Mouse (Mus musculus) heart, embryonic 15.5 days (tissue): ENCODE results near the gene Fopnl. TPM values are rescaled to one million over a fixed set of nuclear protein-coding genes. Genes with fewer than 3 reads are reported as not detected.

ENCODE experiments used
- ATAC-seq: fragments of 200-750 bp; cut with Nextera tagmentation; replicated peaks from 2 replicates; pipeline ENCODE4 v1.8.0; 2017; ENCODE audit warnings: low read depth, moderate TSS enrichment; ENCODE audit not compliant: insufficient number of reproducible peaks, insufficient read depth, low FRiP score
- H3K27ac ChIP-seq: fragments of 300-500 bp; sonication (generic); 2 replicates; pipeline ENCODE4 v1.5.1; 2015; ENCODE audit warnings: mild to moderate bottlenecking, inconsistent platforms
- H3K27me3 ChIP-seq: fragments of 300-500 bp; sonication (generic); 2 replicates; pipeline ENCODE4 v1.6.1; 2015; ENCODE audit warnings: inconsistent platforms
- H3K36me3 ChIP-seq: fragments of 300-500 bp; sonication (generic); 2 replicates; pipeline ENCODE4 v1.6.1; 2015; ENCODE audit warnings: mild to moderate bottlenecking, inconsistent platforms
- H3K4me1 ChIP-seq: fragments of 300-500 bp; sonication (generic); replicated peaks from 2 replicates; pipeline ENCODE4 v1.6.1; 2015; ENCODE audit warnings: inconsistent platforms
- H3K4me2 ChIP-seq: fragments of 300-500 bp; sonication (generic); 2 replicates; pipeline ENCODE4 v1.6.1; 2015; ENCODE audit warnings: inconsistent platforms, mild to moderate bottlenecking, moderate library complexity
- H3K4me3 ChIP-seq: fragments of 300-500 bp; sonication (generic); 2 replicates; pipeline ENCODE4 v1.5.1; 2015; ENCODE audit warnings: mild to moderate bottlenecking, inconsistent platforms
- H3K9ac ChIP-seq: fragments of 300-500 bp; sonication (generic); 2 replicates; pipeline ENCODE4 v1.6.1; 2015; ENCODE audit warnings: mild to moderate bottlenecking, inconsistent platforms
- H3K9me3 ChIP-seq: fragments of 300-500 bp; sonication (generic); replicated peaks from 2 replicates; pipeline ENCODE4 v1.6.1; 2016; ENCODE audit warnings: inconsistent platforms
- WGBS: fragments of 180-500 bp; shearing (Covaris S2); methylation state at CpG from one replicate; pipeline ENCODE4 v1.1.7; 2015; ENCODE audit warnings: mixed read lengths; 5-methylcytosine and 5-hydroxymethylcytosine counted together
- polyA plus RNA-seq: library from polyadenylated mRNA; unstranded; fragments of >200 nt; fragmentation: Nextera tagmentation; extraction: Ambion mirVana; gene quantifications from 2 replicates; pipeline ENCODE4 v1.2.1, GENCODE M21; 2015

Fopnl gene
- polyA plus RNA-seq, 1 experiment from 2014 or later, result 107 TPM

DNA sequence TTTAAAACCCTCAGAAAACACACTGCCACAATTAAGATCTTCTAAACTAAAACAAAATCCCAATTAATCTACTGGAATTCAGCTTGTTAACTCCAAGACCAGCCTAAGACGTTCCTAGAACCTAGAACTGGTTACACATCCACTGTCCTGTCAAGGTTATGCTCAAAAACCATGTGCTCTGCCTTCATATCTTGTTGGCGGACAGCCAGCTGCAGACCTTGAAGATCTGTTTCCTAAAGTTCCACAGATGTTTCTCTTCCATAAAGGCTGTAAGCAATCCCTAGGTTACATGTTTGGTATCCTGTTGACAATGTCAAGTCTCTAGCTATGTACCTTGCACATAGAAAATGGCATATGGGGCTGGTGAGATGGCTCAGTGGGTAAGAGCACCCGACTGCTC is 12.4 kb downstream of the Fopnl start:
- Histone ChIP-seq H3K27me3 (no peaks in the 10 kb centered on the region), H3K4me2 (no peak overlapping the region), H3K36me3 (peaks cover 37% of the 10 kb centered on the region), H3K4me3 (no peak overlapping the region), H3K27ac (no peak overlapping the region), H3K9me3 (no peaks in the 10 kb centered on the region), H3K4me1 (no peaks in the 10 kb centered on the region; the same call in 1 of the 2 replicates), H3K9ac (no peak overlapping the region)
- WGBS, result 66% methylated on average over 3 of the region's 3 CpGs
- ATAC-seq, result no peak

DNA sequence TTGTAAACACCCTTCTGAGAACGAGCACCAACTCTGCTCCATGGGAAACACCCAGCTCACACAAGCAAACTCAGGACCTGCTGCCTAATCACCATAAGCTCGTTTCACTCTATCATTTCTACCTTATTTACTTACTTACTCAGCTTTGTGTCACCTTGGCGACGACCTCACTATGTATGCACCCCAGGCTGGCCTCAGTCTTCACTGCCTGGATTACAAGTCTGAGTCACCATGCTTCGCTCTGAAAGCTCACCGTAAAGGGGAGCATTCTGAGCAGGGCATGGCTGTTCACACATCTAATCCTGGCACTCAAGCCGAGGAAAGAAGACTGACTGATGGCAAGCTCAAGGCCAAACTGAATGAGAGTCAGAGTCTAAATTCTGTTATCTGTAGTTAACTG is 13.5 kb downstream of the Fopnl start:
- 58% methylated on average over 7 of the region's 7 CpGs for WGBS
- H3K9me3 ChIP-seq, result no peaks in the 10 kb centered on the region
- no peak overlapping the region for H3K27ac ChIP-seq
- no peaks in the 10 kb centered on the region for H3K27me3 ChIP-seq
- H3K4me1 ChIP-seq, result no peaks in the 10 kb centered on the region; the same call in 1 of the 2 replicates
- H3K9ac ChIP-seq, result no peak overlapping the region
- H3K4me2 ChIP-seq, result no peak overlapping the region
- peaks cover 42% of the 10 kb centered on the region for H3K36me3 ChIP-seq
- ATAC-seq, result no peak
- H3K4me3 ChIP-seq, result no peak overlapping the region

DNA sequence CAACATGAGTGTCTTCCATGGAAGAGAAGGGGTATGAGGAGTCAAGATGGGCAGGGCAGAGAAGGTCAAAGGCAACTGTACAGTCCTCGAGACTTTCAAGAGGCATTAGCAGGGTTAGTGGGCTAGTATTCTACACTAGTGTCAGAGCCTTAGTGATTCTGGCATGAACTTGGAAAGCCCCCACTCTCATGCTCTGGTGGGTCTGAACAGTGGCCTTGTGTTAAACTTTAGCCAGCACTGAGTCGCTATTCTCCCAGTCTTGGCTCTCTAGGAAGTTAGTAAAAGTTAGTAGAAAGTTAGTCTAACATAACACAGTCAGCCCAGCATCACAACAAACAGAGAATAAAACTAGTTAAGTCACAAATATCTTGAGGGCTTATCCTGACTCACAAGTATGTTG is 14.1 kb downstream of the Fopnl start:
- 88% methylated on average over 2 of the region's 2 CpGs for WGBS
- Histone ChIP-seq H3K36me3 (peaks cover 41% of the 10 kb centered on the region), H3K4me1 (peaks cover 3% of the 10 kb centered on the region; the same call in 1 of the 2 replicates), H3K9ac (no peak overlapping the region), H3K9me3 (no peaks in the 10 kb centered on the region), H3K27ac (no peak overlapping the region), H3K4me3 (no peak overlapping the region), H3K27me3 (no peaks in the 10 kb centered on the region), H3K4me2 (no peak overlapping the region)
- no peak for ATAC-seq

DNA sequence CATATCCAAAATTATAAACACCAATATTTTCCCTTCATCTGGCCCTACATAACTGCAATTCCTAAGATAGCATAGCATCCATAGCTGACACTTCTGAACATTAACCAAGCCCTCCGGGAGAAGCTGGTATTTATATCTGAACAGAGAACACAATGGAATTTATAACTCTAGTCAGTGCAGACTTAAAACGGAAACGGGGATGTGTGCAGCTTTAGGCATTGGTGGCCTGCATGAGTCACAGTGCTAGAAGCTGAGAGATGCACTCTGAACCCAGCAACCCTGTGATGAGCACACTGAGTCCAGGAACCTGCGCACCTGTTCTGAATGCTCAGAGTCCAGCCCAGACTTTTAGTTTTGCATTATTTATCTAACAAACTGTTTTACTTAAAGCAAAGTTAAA is 18.7 kb downstream of the Fopnl start:
- Histone ChIP-seq H3K27ac (no peak overlapping the region), H3K27me3 (peaks cover 20% of the 10 kb centered on the region), H3K4me1 (peaks cover 3% of the 10 kb centered on the region; the same call in 1 of the 2 replicates), H3K36me3 (peaks cover 26% of the 10 kb centered on the region), H3K9me3 (no peaks in the 10 kb centered on the region), H3K4me2 (no peak overlapping the region), H3K4me3 (no peak overlapping the region), H3K9ac (no peak overlapping the region)
- ATAC-seq, result no peak
- 66% methylated on average over 4 of the region's 4 CpGs for WGBS

DNA sequence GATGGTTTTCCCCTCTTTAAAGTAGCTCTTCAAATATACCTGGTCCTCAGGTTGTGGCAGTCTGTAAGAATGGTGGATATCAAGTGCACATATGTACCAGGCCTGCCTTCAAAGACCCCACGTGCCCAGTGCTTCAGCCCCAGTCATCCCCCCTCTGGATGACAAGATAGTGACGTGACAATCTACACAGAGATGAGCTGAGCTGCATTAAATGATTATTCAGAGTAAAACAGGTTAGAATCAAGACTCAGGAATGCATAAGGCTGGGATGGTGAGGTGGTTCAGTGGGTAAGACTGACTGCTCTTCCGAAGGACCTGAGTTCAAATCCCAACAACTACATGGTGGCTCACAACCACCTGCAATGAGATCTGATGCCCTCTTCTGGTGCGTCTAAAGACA is 19.5 kb downstream of the Fopnl start:
- no peak overlapping the region for H3K27ac ChIP-seq
- no peaks in the 10 kb centered on the region for H3K9me3 ChIP-seq
- peaks cover 8% of the 10 kb centered on the region for H3K4me1 ChIP-seq
- ATAC-seq, result no peak
- peaks cover 27% of the 10 kb centered on the region for H3K27me3 ChIP-seq
- 86% methylated on average over 4 of the region's 4 CpGs for WGBS
- peaks cover 22% of the 10 kb centered on the region for H3K36me3 ChIP-seq
- H3K9ac ChIP-seq, result no peak overlapping the region
- no peak overlapping the region for H3K4me2 ChIP-seq
- H3K4me3 ChIP-seq, result no peak overlapping the region

DNA sequence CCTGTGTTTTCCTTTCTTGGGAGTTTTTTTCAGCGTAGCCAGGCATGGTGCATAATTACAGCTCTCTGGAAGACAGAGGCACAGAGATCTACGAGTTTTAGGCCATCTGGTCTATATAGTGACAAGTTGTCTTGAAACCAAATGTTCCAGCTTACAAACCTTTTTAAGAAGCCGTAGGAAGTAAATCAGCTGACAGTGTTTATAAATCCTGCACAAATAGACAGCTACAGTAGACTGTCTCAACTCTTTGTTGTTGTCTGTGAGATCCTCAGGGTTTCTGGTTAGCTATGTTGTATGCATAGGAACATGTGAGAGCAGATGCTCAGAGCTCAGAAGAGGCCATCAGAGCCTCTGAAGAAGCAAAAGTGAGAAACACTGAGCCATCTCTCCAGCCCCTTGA is 20.1 kb downstream of the Fopnl start:
- Histone ChIP-seq H3K4me2 (no peak overlapping the region), H3K27me3 (peaks cover 33% of the 10 kb centered on the region), H3K27ac (no peak overlapping the region), H3K4me3 (no peak overlapping the region), H3K36me3 (peaks cover 22% of the 10 kb centered on the region), H3K9me3 (no peaks in the 10 kb centered on the region), H3K4me1 (peaks cover 14% of the 10 kb centered on the region), H3K9ac (no peak overlapping the region)
- no peak for ATAC-seq
- WGBS, result 74% methylated on average over 3 of the region's 3 CpGs

DNA sequence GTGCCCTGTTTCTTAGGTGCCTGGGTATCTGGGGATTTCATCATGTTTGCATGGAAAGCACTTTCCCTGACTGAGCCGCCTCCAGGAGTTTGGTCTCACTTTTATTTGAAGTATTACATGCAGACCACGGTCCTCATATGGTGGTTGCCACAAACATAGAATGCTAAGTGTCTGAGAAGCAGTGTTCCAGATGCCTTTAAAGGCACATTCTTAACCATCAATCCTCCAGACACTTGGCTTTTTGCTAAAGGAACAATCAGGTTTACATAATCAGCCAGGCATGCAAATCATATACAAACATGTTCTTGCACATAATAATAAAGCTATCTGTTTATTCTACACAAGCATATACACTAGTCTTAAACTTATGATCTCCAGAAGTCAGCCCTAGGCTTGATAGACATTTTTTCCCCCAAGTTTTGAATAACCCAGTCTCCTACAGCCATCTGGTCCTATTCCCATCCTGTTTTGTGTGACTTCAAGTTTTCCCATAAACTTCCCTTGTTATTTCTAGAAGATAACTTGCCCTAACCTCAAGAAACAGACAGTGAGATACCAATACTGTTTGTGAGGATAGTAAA is 20.6 kb downstream of the Fopnl start:
- WGBS, result 80% methylated on average over 2 of the region's 2 CpGs
- peaks cover 19% of the 10 kb centered on the region for H3K36me3 ChIP-seq
- H3K9me3 ChIP-seq, result no peaks in the 10 kb centered on the region
- H3K27ac ChIP-seq, result no peak overlapping the region
- no peak overlapping the region for H3K9ac ChIP-seq
- no peak for ATAC-seq
- H3K4me3 ChIP-seq, result no peak overlapping the region
- H3K4me1 ChIP-seq, result peaks cover 19% of the 10 kb centered on the region
- no peak overlapping the region for H3K4me2 ChIP-seq
- peaks cover 37% of the 10 kb centered on the region for H3K27me3 ChIP-seq

DNA sequence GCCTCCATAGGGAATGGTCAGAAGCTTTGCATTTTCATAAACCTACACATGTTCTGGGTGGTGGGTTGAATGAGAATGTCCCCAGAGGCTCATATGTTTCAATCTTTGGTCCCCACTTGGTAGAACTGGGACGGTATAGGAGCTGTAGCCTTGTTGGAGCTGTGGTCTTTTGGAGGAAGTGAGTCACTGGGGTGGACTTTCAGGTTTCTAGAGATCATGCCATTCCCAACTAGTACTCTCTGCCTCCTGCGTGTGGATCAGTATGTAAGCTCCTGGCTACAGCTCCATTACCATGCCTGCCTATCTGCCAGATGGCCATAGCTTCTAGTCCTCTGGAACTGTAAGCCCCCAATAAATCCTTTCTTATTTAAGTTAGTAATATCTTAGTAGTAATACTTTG is 21.9 kb downstream of the Fopnl start:
- Histone ChIP-seq H3K4me2 (no peak overlapping the region), H3K9me3 (no peaks in the 10 kb centered on the region), H3K36me3 (peaks cover 15% of the 10 kb centered on the region), H3K4me1 (peaks cover 25% of the 10 kb centered on the region), H3K27me3 (peaks cover 49% of the 10 kb centered on the region), H3K4me3 (no peak overlapping the region), H3K27ac (no peak overlapping the region), H3K9ac (no peak overlapping the region)
- no peak for ATAC-seq
- 82% methylated on average over 2 of the region's 2 CpGs for WGBS

DNA sequence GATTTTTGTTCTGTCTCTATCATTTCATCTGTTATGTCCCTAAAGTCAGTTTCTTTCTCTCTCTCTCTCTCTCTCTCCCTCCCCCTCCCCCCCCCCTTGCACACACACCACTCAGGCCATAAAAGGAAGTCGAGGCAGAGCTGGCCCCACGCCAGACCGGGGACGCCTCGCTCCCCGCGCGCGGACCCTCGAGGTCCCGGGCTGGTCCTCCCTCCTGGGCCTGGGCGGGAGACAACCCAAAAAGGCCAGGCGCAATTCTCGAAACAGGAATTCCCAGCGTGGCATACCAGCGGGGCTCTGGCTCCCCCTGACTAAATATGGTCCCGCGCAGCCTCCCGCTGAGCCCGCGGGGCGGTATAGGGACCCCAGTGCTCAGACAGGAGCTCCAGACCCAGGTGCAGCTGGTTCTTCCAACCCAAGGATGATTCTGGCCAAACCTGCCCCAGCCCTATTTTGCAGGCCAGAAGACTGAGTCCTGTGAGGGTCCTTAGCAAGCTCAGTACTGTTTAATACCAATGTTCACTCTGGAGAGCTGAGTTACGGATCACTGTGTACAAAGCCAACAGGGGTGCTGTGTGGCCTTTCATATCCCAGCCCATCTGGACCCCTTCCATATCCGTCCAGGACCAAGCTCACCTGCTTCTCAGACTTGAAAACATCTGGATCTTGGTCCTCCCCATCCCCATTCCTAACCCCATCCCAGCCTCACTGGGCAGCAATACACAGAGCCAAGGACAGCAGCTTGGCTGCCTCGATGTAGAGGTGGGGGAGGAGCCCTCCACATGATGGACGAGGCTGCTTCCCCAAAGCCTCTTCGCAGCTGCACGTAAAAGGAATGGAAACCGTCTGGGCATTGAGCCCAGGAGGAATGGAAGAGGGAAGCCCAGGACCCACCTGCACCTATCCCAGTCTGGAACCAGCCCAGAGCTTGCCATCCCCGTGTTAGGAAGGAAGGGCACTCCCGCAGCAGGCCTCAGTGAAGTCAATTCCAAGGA is 24.7 kb downstream of the Fopnl start:
- WGBS, result 7% methylated on average over 31 of the region's 31 CpGs
- H3K4me1 ChIP-seq, result peaks cover 22% of the 10 kb centered on the region
- H3K9me3 ChIP-seq, result no peaks in the 10 kb centered on the region
- H3K9ac ChIP-seq, result no peak overlapping the region
- peak overlapping the region; percentile 63 for H3K4me2 ChIP-seq
- peak; percentile 28; the same call in 1 of the 2 replicates for ATAC-seq
- H3K36me3 ChIP-seq, result no peaks in the 10 kb centered on the region
- H3K27me3 ChIP-seq, result peaks cover 76% of the 10 kb centered on the region
- H3K27ac ChIP-seq, result no peak overlapping the region
- H3K4me3 ChIP-seq, result peak overlapping the region; percentile 39

DNA sequence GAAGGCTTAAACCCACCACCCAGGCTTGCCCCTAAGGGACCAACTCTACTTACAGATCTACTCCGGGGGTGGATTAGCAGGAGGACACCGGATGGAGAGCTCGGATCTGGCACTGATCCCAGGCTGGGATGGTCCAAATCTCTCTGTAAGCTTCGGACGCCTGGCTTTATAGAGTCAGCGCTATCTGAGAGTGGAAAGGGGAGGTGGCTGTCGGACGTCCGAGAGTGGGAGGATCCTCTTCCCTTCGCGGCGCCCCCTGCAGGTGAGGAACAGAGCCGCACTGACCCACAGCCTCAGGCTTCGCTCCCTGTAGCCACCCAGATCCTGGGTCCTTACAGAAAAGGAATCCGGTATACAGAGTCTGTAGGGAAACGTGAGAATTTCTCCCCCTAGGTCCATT is 26.0 kb downstream of the Fopnl start, which contains the start of gene Myh11:
Gene Myh11, minus strand, starts transcription at position 150 of the 400 bp plus-strand sequence.
- H3K4me1 ChIP-seq, result peaks cover 22% of the 10 kb centered on the region
- no peaks in the 10 kb centered on the region for H3K9me3 ChIP-seq
- WGBS, result 2% methylated on average over 16 of the region's 16 CpGs
- ATAC-seq, result peak; percentile 69
- peaks cover 79% of the 10 kb centered on the region for H3K27me3 ChIP-seq
- peak within 1 kb of the TSS; percentile 39 for H3K4me3 ChIP-seq
- H3K27ac ChIP-seq, result no peak within 1 kb of the TSS
- H3K36me3 ChIP-seq, result no peaks in the 10 kb centered on the region
- H3K9ac ChIP-seq, result no peak within 1 kb of the TSS
- peak within 1 kb of the TSS; percentile 63 for H3K4me2 ChIP-seq

DNA sequence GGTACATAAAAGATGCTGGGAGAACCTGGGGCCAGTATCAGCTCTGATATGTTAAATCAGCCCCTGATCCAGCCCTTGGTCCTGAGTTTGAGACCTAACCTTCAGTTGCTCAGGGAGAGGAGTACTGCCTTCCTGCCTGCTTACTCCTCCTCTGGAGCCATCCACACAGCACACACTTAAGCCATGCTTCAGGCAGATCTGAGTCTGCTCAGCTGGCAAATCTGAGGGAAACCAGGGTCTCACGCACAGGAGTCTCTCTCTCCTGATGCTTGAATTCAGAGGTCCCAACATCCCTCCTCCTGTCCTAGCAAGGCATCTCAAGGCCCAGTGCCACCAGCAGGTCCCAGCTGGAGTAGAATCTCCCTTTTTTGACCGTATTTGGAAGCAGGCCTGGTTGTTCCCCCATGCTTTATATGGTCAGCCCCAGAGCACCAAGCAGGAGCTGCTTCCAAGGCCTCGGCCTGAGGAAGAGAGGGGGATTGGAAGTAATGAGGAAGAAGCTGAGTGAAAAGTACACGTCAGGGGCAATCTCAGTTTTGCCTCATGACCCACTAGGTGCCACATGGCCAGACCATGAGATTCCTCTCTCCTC is 44.7 kb downstream of the Fopnl start:
- H3K4me2 ChIP-seq, result no peak overlapping the region
- no peaks in the 10 kb centered on the region for H3K36me3 ChIP-seq
- H3K4me3 ChIP-seq, result no peak overlapping the region
- peaks cover 98% of the 10 kb centered on the region for H3K27me3 ChIP-seq
- H3K4me1 ChIP-seq, result no peaks in the 10 kb centered on the region
- no peaks in the 10 kb centered on the region for H3K9me3 ChIP-seq
- WGBS, result 46% methylated on average over 4 of the region's 4 CpGs
- no peak overlapping the region for H3K9ac ChIP-seq
- H3K27ac ChIP-seq, result no peak overlapping the region
- ATAC-seq, result no peak
